Mouse (Mus musculus) liver, adult 2 months (tissue): ENCODE data around the gene Pdzd2. TPM values are rescaled to one million over a fixed set of nuclear protein-coding genes. Genes with fewer than 3 reads are reported as not detected.

ENCODE experiments used
- DNase-seq: peaks from one replicate; pipeline ENCODE4 v3.0.0-alpha.2; 2011; ENCODE audit warnings: low read depth, low spot score; ENCODE audit errors: extremely low read depth
- H3K27ac ChIP-seq: fragments of 200-500 bp; replicated peaks from 2 replicates; pipeline ENCODE4 v1.5.1; 2012; ENCODE audit warnings: low read depth, mild to moderate bottlenecking, control low read depth, inconsistent platforms, low read length; ENCODE audit not compliant: insufficient read depth
- H3K27me3 ChIP-seq: fragments of 200-500 bp; 2 replicates; pipeline ENCODE4 v1.6.1; 2012; ENCODE audit warnings: mild to moderate bottlenecking, moderate library complexity, low read length, inconsistent platforms; ENCODE audit not compliant: control insufficient read depth, insufficient read depth
- H3K36me3 ChIP-seq: fragments of 200-500 bp; 2 replicates; pipeline ENCODE4 v1.6.1; 2012; ENCODE audit warnings: low read length, inconsistent platforms; ENCODE audit not compliant: control insufficient read depth, insufficient read depth
- H3K4me1 ChIP-seq: fragments of 200-500 bp; 2 replicates; pipeline ENCODE4 v1.6.1; 2011; ENCODE audit warnings: low read length; ENCODE audit not compliant: control insufficient read depth, insufficient read depth
- H3K4me3 ChIP-seq: fragments of 200-500 bp; 2 replicates; pipeline ENCODE4 v1.5.1; 2011; ENCODE audit warnings: low read depth, mild to moderate bottlenecking, control low read depth, low read length, moderate library complexity; ENCODE audit not compliant: insufficient read depth
- H3K79me2 ChIP-seq: fragments of 200-500 bp; 2 replicates; pipeline ENCODE4 v1.6.1; 2012; ENCODE audit warnings: inconsistent platforms, mild to moderate bottlenecking, low read length, moderate library complexity; ENCODE audit not compliant: control insufficient read depth, insufficient read depth
- H3K9ac ChIP-seq: fragments of 200-500 bp; 2 replicates; pipeline ENCODE4 v1.6.1; 2012; ENCODE audit warnings: low read depth, mild to moderate bottlenecking, control low read depth, inconsistent platforms, low read length
- CTCF ChIP-seq: fragments of 200-500 bp; IDR thresholded peaks from 2 replicates; pipeline ENCODE4 v1.5.1; 2011; ENCODE audit warnings: low read depth, low read length, control low read depth
- POLR2A ChIP-seq: fragments of 200-500 bp; IDR thresholded peaks from 2 replicates; pipeline ENCODE4 v1.6.1; 2011; ENCODE audit warnings: low read length, control low read depth; ENCODE audit not compliant: insufficient read depth; ENCODE audit errors: extremely low read depth
- WGBS: fragments of 180-500 bp; shearing (Covaris S2); methylation state at CpG from one replicate; pipeline ENCODE4 v1.1.7; 2018; 5-methylcytosine and 5-hydroxymethylcytosine counted together
- polyA plus RNA-seq: library from polyadenylated mRNA; depleted of rRNA; stranded (reverse); fragments of >200 nt; gene quantifications from 2 replicates; pipeline ENCODE4 v1.2.3, GENCODE M21; 2012
- total RNA-seq: library from RNA; depleted of rRNA; stranded (reverse); fragments of >200 nt; gene quantifications from 2 replicates; pipeline ENCODE4 v1.2.3, GENCODE M21; 2014

Gene Pdzd2
- total and polyA plus RNA-seq, 2 experiments = 0.11 to 0.74 TPM

DNA sequence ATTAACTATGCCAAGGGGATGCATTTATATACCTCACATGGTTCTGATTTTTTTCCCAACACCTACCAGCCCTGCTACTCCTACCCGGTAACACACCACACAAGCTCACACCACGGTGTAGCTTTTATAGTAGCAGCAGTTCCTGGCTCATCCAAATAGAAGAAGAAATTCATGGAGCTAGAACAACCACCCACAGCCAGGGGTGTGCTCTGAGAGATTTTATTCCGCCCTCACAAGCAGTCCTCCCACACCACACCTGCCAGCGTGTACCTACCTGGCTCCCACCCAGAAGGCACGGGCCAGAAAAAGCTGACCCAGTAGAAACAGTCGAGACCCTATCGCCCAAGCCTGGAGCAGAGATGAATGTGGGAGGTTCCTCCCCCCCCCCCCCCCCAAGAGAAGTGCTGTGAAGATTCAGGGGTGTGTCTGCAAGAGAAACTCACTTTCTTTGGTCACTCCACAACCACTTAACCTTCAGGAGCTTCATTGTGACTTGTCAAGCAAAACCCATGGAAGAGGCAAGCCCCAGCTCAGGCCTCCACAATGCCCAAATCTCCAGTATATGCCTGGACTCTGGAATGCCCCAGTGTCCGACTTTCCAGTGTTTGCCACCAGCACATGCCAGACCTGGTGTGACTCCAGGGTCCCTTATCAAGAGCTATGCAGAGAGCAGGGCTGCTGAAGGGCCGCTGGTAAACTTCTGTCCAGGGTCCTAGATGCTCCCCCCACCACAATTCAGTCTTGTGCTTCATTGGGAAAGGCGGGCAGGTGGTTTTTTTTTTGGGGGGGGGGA is 1.2 kb downstream of the Pdzd2 start:
- DNase-seq = no peak
- Histone ChIP-seq H3K27ac (no peak overlapping the region), H3K79me2 (no peaks in the 10 kb centered on the region), H3K4me3 (no peak overlapping the region), H3K4me1 (no peaks in the 10 kb centered on the region), H3K27me3 (peaks cover 5% of the 10 kb centered on the region; the same call in 1 of the 2 replicates), H3K9ac (no peak overlapping the region), H3K36me3 (no peaks in the 10 kb centered on the region)
- TF ChIP-seq CTCF = no peak
- TF ChIP-seq POLR2A = no peak
- 41% methylated on average over 10 of the region's 10 CpGs for WGBS

DNA sequence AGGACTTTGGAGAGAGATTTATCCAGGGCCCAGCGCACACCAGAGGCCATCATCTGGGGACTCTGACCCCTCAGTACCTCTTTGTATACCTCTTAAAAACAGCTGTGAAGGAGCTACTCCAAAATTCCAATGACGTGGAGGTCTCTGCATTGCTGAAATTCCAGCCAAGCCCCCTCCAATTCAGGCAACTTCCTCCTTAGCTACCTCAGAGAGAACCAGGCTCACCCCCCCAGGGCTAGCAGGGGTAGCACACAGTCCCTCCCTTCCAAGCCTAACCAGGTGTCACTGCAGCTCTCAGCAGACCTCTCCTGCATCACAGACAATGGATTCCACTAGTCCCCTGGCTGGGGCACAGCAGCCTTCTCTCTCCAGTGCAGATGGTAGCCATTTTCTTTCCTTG is 4.5 kb downstream of the Pdzd2 start:
- TF ChIP-seq POLR2A (no peak), CTCF (no peak)
- H3K36me3 ChIP-seq = no peaks in the 10 kb centered on the region
- H3K79me2 ChIP-seq = no peaks in the 10 kb centered on the region
- no peaks in the 10 kb centered on the region for H3K4me1 ChIP-seq
- no peak overlapping the region for H3K9ac ChIP-seq
- DNase-seq = no peak
- no peak overlapping the region for H3K4me3 ChIP-seq
- H3K27ac ChIP-seq = no peak overlapping the region
- H3K27me3 ChIP-seq = peaks cover 5% of the 10 kb centered on the region; the same call in 1 of the 2 replicates
- WGBS = 58% methylated on average over 2 of the region's 2 CpGs

DNA sequence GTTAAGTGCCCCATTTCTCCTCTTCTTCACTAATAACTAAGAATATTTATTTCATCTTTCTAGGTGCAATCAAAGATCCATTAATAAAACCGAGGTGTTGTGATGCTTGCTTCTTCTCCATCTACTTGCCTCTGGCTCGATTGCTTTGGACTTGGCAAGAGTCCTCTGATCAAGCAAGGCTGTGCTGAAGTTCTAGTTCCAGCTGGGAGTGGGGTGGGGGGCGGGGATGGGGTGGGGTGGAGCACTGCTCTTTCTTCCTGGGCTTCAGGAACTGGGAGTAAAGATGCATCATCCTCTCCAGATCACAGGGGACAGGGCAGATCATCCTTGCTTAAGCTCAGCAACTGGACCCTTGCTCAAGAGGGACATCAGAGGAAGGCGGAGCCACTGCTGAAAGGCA is 5.5 kb downstream of the Pdzd2 start:
- Histone ChIP-seq H3K36me3 (no peaks in the 10 kb centered on the region), H3K79me2 (no peaks in the 10 kb centered on the region), H3K27ac (no peak overlapping the region), H3K4me3 (no peak overlapping the region), H3K4me1 (no peaks in the 10 kb centered on the region), H3K27me3 (peaks cover 4% of the 10 kb centered on the region; the same call in 1 of the 2 replicates), H3K9ac (no peak overlapping the region)
- DNase-seq = no peak
- no peak for TF ChIP-seq CTCF
- no peak for TF ChIP-seq POLR2A
- 56% methylated on average over 4 of the region's 4 CpGs for WGBS

DNA sequence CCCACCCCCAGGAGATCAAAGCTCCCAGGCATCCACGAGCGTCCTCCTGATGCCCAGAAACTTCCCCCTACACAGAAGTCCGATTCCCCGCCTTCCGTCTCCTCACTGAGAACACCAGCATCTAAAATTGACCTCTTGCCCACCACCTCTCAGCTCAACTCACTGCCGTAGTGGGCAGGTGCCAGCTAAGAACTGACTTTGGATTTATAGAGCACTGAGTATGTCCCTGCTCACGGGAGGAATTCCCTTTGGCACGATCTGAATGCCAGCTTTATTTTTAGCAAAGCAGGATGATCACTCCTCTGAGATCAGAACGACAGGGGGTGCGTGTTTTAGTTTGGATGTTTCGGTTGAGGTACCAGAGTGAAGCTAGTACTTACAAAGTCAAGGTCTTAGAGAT is 7.1 kb downstream of the Pdzd2 start:
- no peak for DNase-seq
- Histone ChIP-seq H3K4me1 (no peaks in the 10 kb centered on the region), H3K79me2 (no peaks in the 10 kb centered on the region), H3K27ac (no peak overlapping the region), H3K4me3 (no peak overlapping the region), H3K27me3 (0 out of 2 replicates have a peak, but pooled peaks cover 2% of the 10 kb centered on the region), H3K36me3 (no peaks in the 10 kb centered on the region), H3K9ac (no peak overlapping the region)
- 72% methylated on average over 11 of the region's 11 CpGs for WGBS
- TF ChIP-seq POLR2A = no peak
- TF ChIP-seq CTCF = no peak

DNA sequence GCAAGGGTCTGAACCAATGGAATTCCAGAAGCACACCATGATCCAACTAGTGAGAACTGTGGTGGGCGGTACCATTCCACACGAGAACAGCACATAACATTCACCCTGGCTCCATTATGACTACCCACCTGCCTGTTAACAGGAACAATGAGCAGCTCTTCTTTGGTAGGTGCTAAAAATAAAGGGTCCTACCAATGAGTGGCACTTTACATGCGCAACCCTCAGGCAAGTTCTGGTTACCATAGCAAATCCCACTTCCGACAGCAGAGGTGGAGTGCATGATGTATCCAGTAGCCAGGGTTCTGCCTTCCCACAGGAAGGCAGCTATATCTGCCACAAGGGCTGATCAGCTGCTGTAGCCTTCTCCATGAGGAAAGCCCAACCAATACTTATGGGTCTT is 11.3 kb downstream of the Pdzd2 start:
- no peak for DNase-seq
- Histone ChIP-seq H3K27me3 (no peaks in the 10 kb centered on the region), H3K79me2 (no peaks in the 10 kb centered on the region), H3K36me3 (no peaks in the 10 kb centered on the region), H3K9ac (no peak overlapping the region), H3K4me3 (no peak overlapping the region), H3K4me1 (no peaks in the 10 kb centered on the region), H3K27ac (no peak overlapping the region)
- 90% methylated on average over 4 of the region's 4 CpGs for WGBS
- no peak for TF ChIP-seq CTCF
- TF ChIP-seq POLR2A = no peak

DNA sequence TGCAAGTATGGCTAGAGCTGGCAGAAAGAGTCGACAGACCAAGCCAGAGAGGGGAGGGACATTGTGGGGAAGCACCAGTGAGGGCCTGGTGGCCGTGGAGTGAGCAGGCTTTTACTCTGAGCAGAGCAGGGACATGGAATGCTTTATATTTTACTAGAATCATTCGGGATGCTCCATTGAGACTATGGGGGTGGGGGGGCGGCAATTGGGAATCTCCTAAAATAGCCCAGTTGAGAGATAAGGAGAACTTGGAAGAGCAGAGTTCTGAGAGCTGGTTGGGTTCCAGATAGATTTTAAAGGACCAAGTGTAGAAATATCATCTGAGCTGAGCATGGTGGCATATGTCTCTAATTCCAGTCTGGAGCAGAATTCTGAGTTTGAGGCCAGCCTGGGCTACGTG is 14.5 kb downstream of the Pdzd2 start:
- H3K36me3 ChIP-seq = no peaks in the 10 kb centered on the region
- H3K9ac ChIP-seq = no peak overlapping the region
- TF ChIP-seq POLR2A (no peak), CTCF (no peak)
- H3K27me3 ChIP-seq = no peaks in the 10 kb centered on the region
- no peaks in the 10 kb centered on the region for H3K79me2 ChIP-seq
- H3K4me1 ChIP-seq = no peaks in the 10 kb centered on the region
- H3K27ac ChIP-seq = no peak overlapping the region
- no peak for DNase-seq
- H3K4me3 ChIP-seq = no peak overlapping the region
- 61% methylated on average over 5 of the region's 5 CpGs for WGBS
